Mouse (Mus musculus) cerebellum, adult 11 months (tissue): ENCODE measurements around the gene Rubcn.

Experiments used
- DNase-seq: peaks from one replicate; pipeline ENCODE4 v3.0.0; 2022

Gene Rubcn

GRCm38 (mm10) chr16:32815160-32815605 is 62.4 kb downstream of the Rubcn start:
- no peak for DNase-seq

GRCm38 (mm10) chr16:32814539-32814938 is 63.0 kb downstream of the Rubcn start:
- peak; percentile 27 for DNase-seq

GRCm38 (mm10) chr16:32813771-32814170 is 63.8 kb downstream of the Rubcn start:
- no peak for DNase-seq

GRCm38 (mm10) chr16:32813362-32813761 is 64.2 kb downstream of the Rubcn start:
- DNase-seq = no peak

GRCm38 (mm10) chr16:32812888-32813361 is 64.6 kb downstream of the Rubcn start:
- peak; percentile 60 for DNase-seq

- no peak for DNase-seq
These were observed 67.2 kb downstream of the Rubcn start, which contains the start of gene Smbd1 for GRCm38 (mm10) chr16:32810321-32810720. Gene Smbd1 (minus strand): TSS chr16:32810477.

- no peak for DNase-seq
These were observed 70.0 kb downstream of the Rubcn start for GRCm38 (mm10) chr16:32807408-32808185.

- no peak for DNase-seq
These were observed 72.4 kb downstream of the Rubcn start for GRCm38 (mm10) chr16:32805151-32805550.

- DNase-seq = no peak
These were observed 73.7 kb downstream of the Rubcn start for GRCm38 (mm10) chr16:32803901-32804300.

- peak; percentile 40 for DNase-seq
These were observed 74.2 kb downstream of the Rubcn start for GRCm38 (mm10) chr16:32803252-32803853.

GRCm38 (mm10) chr16:32797426-32797689 is 80.2 kb downstream of the Rubcn start, which contains the start of gene Muc20:
Gene Muc20 (minus strand): TSS chr16:32797435.
- DNase-seq = no peak

GRCm38 (mm10) chr16:32796676-32797425 is 80.7 kb downstream of the Rubcn start:
- no peak for DNase-seq

GRCm38 (mm10) chr16:32795177-32795576 is 82.4 kb downstream of the Rubcn start:
- DNase-seq = no peak

GRCm38 (mm10) chr16:32790056-32790455 is 87.5 kb downstream of the Rubcn start:
- no peak for DNase-seq

- no peak for DNase-seq
These were observed 92.7 kb downstream of the Rubcn start for GRCm38 (mm10) chr16:32784840-32785239.

GRCm38 (mm10) chr16:32783324-32784062 is 94.1 kb downstream of the Rubcn start:
- no peak for DNase-seq

- peak; percentile 2 for DNase-seq
These were observed 98.6 kb downstream of the Rubcn start for GRCm38 (mm10) chr16:32778956-32779355.

- DNase-seq = no peak
These were observed 100.9 kb downstream of the Rubcn start for GRCm38 (mm10) chr16:32776676-32777075.
